Comparison of ENCODE assay signal across 9 mouse cellular contexts in the genomic region with DNA sequence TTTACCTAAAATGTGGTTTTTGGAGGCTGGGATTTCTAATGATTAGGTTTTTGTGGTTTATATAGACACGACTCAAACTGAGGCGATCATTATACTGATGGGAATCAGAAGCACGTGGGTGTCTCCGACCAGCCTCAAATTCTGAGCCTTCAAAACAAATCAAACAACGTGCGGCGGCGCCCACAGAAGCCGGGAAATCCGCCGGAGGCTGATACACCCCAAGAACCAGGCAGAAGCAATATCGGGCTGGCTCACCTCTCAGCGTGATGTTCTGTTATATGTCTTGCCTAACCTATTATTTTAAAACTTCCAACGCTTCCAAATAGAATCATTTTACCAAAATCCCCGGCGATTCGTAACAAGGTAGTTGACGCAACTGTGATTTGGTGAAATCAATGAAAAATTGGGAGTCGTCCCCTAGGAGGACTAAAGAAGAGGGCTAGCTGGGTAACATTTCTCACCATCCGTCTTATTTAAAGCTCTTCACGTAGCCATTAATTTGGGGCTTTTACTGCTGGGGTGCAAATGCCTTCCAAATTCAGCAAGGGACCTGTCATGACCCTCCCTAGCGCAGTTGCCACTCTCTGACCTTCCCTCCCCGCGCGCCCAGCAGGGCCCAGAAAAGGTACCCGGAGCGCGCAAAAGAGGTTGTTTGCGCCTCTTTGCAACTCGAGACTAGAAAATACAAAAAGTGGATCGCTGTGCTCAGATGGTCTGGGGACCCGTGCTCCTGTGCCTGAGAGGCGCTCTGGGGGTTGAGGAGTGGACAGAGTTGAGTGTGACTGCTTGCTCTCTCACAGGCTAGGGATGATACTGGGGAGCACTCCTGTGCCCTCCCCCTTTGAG. TPM values are rescaled to one million over a fixed set of nuclear protein-coding genes. Genes with fewer than 3 reads are reported as not detected.
DNase-seq lines count a peak whose midpoint lies in the region; ATAC-seq and TF ChIP-seq lines count a peak whose summit lies in the region.
"Had no signal": no experiment of that assay in that cellular context is flagged by ENCODE, and none has a peak within 500 bp of the region (broad histone marks: within the 10 kb centered on the region; RNA-seq: fewer than 3 reads in every experiment).

No protein-coding gene starts in this region.

- H3K36me3 ChIP-seq in spleen, adult 2 months (ENCODE audit: control insufficient read depth, insufficient read depth, low read length), result no peaks in the 10 kb centered on the region
- H3K36me3 ChIP-seq in limb, embryonic 11.5 days (ENCODE audit: control insufficient read depth, insufficient read depth, low read length), result no peaks in the 10 kb centered on the region
- H3K36me3 ChIP-seq: G1E had no signal

- no peak for ATAC-seq in cerebellum, adult (ENCODE audit: insufficient number of reproducible peaks, low FRiP score, low TSS enrichment)
- peak; percentile 6; the same call in 1 of the 2 replicates for ATAC-seq in granulocyte monocyte progenitor cell, adult 5-6 weeks (replicated peaks; ENCODE audit: poor library complexity, severe bottlenecking)
- ATAC-seq in limb, embryonic 11.5 days (ENCODE audit: insufficient number of reproducible peaks, low FRiP score, low TSS enrichment, low read depth), result no peak
- no peak for ATAC-seq in inflammation-experienced regulatory T-cells, adult 6 months

- no peak for TF ChIP-seq CTCF in spleen, adult 2 months (IDR thresholded peaks at IDR 0.05; ENCODE audit: extremely low read depth, insufficient read depth, insufficient read length, insufficient replicate concordance)

- no peak overlapping the region; the same call in 1 of the 2 replicates for H3K9ac ChIP-seq in limb, embryonic 11.5 days (ENCODE audit: low read length)

- peak; percentile 7 to 30 for DNase-seq in cerebellum, postnatal 14 days
- DNase-seq in spleen, adult 2 months (ENCODE audit: low read depth in 1 of 2, low spot score in 2 of 2), result no peak
- DNase-seq in spleen, postnatal 10 days (ENCODE audit: low spot score in 2 of 2), result no peak
- peak; percentile 65 for DNase-seq in limb, embryonic 11.5 days (ENCODE audit: low spot score)
- DNase-seq in retina, postnatal 1 day, result peak; percentile 35

- 0 out of 2 replicates have a peak overlapping the region, but pooled peaks have one; percentile 1 for H3K4me3 ChIP-seq in spleen, adult 2 months (ENCODE audit: extremely low read depth, insufficient read depth, insufficient read length)
- peak overlapping the region; percentile 14 for H3K4me3 ChIP-seq in limb, embryonic 11.5 days (ENCODE audit: low read depth, low read length)

- no peak overlapping the region for H3K27ac ChIP-seq in spleen, adult 2 months (ENCODE audit: insufficient read depth, low read length)
- H3K27ac ChIP-seq in limb, embryonic 11.5 days (replicated peaks; ENCODE audit: low read depth, low read length), result no peak overlapping the region

- peaks cover 25% of the 10 kb centered on the region for H3K27me3 ChIP-seq in spleen, adult 2 months (ENCODE audit: control insufficient read depth, insufficient read depth, low read length)
- peaks cover 42% of the 10 kb centered on the region for H3K27me3 ChIP-seq in limb, embryonic 11.5 days (ENCODE audit: control insufficient read depth, insufficient read depth, low read length)

- WGBS in spleen, adult 2 months, result 5% methylated on average over 33 of the region's 33 CpGs
- under 1% methylated on average over 33 of the region's 33 CpGs for WGBS in limb, embryonic 11.5 days

- no peak for TF ChIP-seq POLR2A in spleen, adult 2 months (IDR thresholded peaks at IDR 0.05; ENCODE audit: low read depth, low read length)

- peak overlapping the region; percentile 41 for H3K4me2 ChIP-seq in limb, embryonic 11.5 days (ENCODE audit: low read depth, severe bottlenecking)

- H3K9me3 ChIP-seq in limb, embryonic 11.5 days (ENCODE audit: control insufficient read depth, low read length), result no peaks in the 10 kb centered on the region

- H3K4me1 ChIP-seq in spleen, adult 2 months (ENCODE audit: control insufficient read depth, insufficient read depth, insufficient read length), result peaks cover 15% of the 10 kb centered on the region
- H3K4me1 ChIP-seq in limb, embryonic 11.5 days (ENCODE audit: control insufficient read depth, insufficient read depth, low read length), result peaks cover 8% of the 10 kb centered on the region

RNA-seq across cellular contexts. Expression of a gene that starts 39.5 kb away (rescaled TPM):
- polyA plus RNA-seq in spleen, adult 2 months (2012; rRNA removed), result 2.6 and 3.2 TPM in 2 replicates
- 27.0 and 27.8 TPM in 2 replicates for total RNA-seq in granulocyte monocyte progenitor cell, adult 5-6 weeks (2014; fragmentation: Nextera tagmentation)
- total RNA-seq in granulocyte monocyte progenitor cell, adult 5-6 weeks (2017), result 13.5 and 17.0 TPM in 2 replicates
- 25.5 and 27.0 TPM in 2 replicates for polyA plus RNA-seq in limb, embryonic 11.5 days (2014; fragmentation: Nextera tagmentation; extraction: Ambion mirVana)
- polyA plus RNA-seq in inflammation-experienced regulatory T-cells, adult 6 months (2017; shearing (Covaris generic)), result 10 to 100 TPM; 15.4 to 27.4 (median 18.5) TPM

Comparison
In these comparisons a context has a peak if more than half of its experiments do, and no peak if none do; other contexts are left out.
1. DNase-seq: peak in cerebellum, postnatal 14 days (2 of 2), limb, embryonic 11.5 days (single experiment) and retina, postnatal 1 day (single experiment); none in spleen, adult 2 months (0 of 2) and spleen, postnatal 10 days (0 of 2).